Mouse (Mus musculus): Measurements from ENCODE around the gene Naif1.

- TF ChIP-seq CTCF (IDR thresholded peaks at IDR 0.05; ENCODE audit: control insufficient read depth, insufficient read depth, insufficient read length) (no peak), MAX (IDR thresholded peaks at IDR 0.05) (no peak), USF1 (IDR thresholded peaks at IDR 0.05; ENCODE audit: low read depth) (no peak), MYOD1 (IDR thresholded peaks at IDR 0.05; ENCODE audit: control insufficient read depth, insufficient read length, low read depth) (no peak), CEBPB (IDR thresholded peaks at IDR 0.05; ENCODE audit: low read depth) (peak; percentile 76), MYOG (IDR thresholded peaks at IDR 0.05; ENCODE audit: control insufficient read depth, extremely low read depth, insufficient read length) (no peak), FOSL1 (IDR thresholded peaks at IDR 0.05; ENCODE audit: insufficient read depth, low read length, poor library complexity, severe bottlenecking) (no peak)
Observed at GRCm38 (mm10) chr2:32436686-32437372, 13.4 kb upstream of the Naif1 start.
